Mouse (Mus musculus) MEL (cell line): ENCODE measurements at regions not wholly inside any gene's neighbourhood (a gene's known extent, or its start where the extent isn't known, plus 50 kb on each side); places are given as distances from the start of the nearest gene placed in this dataset.

ENCODE experiments used
- DNase-seq: peaks from one replicate; pipeline ENCODE4 v3.0.0; 2011; ENCODE audit warnings: low read depth, low spot score
- H3K27ac ChIP-seq: 2 replicates; pipeline ENCODE4 v1.5.1; 2012; ENCODE audit warnings: low read depth, mild to moderate bottlenecking, control low read depth, low read length, moderate library complexity; ENCODE audit not compliant: control insufficient read depth
- H3K27me3 ChIP-seq, 2 experiments: fragments of 150-350 bp in 1 of 2; sonication (generic) in 1 of 2; 2 replicates each; pipeline ENCODE4 v1.6.1; 2012; ENCODE audit warnings: low read length in 2 of 2, mild to moderate bottlenecking in 2 of 2, improper control_type of control experiment in 1 of 2, moderate library complexity in 1 of 2; ENCODE audit not compliant: insufficient read depth in 2 of 2, control insufficient read depth in 1 of 2
- H3K36me3 ChIP-seq, 2 experiments: 2 replicates each; pipeline ENCODE4 v1.6.1; 2012 to 2014; ENCODE audit warnings: low read length in 2 of 2, improper control_type of control experiment in 1 of 2, inconsistent platforms in 1 of 2, mild to moderate bottlenecking in 1 of 2; ENCODE audit not compliant: insufficient read depth in 2 of 2, control insufficient read depth in 1 of 2
- H3K4me1 ChIP-seq, 2 experiments: fragments of 150-350 bp in 1 of 2; sonication (generic) in 1 of 2; 2 replicates each; pipeline ENCODE4 v1.6.1; 2012; ENCODE audit warnings: low read length in 2 of 2, improper control_type of control experiment in 1 of 2, mild to moderate bottlenecking in 1 of 2; ENCODE audit not compliant: insufficient read depth in 2 of 2, control insufficient read depth in 1 of 2
- H3K4me3 ChIP-seq, 2 experiments: fragments of 150-350 bp in 1 of 2; sonication (generic) in 1 of 2; 2 replicates each; pipeline ENCODE4 v1.5.1; 2012; ENCODE audit warnings: low read depth in 2 of 2, low read length in 2 of 2, mild to moderate bottlenecking in 2 of 2, moderate library complexity in 2 of 2, control low read depth in 1 of 2, improper control_type of control experiment in 1 of 2; ENCODE audit not compliant: control insufficient read depth in 1 of 2, insufficient read depth in 1 of 2
- H3K79me2 ChIP-seq: 2 replicates; pipeline ENCODE4 v1.6.1; 2012; ENCODE audit warnings: mild to moderate bottlenecking, low read length, moderate library complexity; ENCODE audit not compliant: control insufficient read depth, poor library complexity, insufficient read depth
- H3K9ac ChIP-seq: 2 replicates; pipeline ENCODE4 v1.6.1; 2012; ENCODE audit warnings: low read depth, mild to moderate bottlenecking, control low read depth, low read length, moderate library complexity; ENCODE audit not compliant: control insufficient read depth, poor library complexity, severe bottlenecking
- H3K9me3 ChIP-seq: fragments of 150-350 bp; sonication (generic); replicated peaks from 2 replicates; pipeline ENCODE4 v1.6.1; 2012; ENCODE audit warnings: mild to moderate bottlenecking, low read length, improper control_type of control experiment, moderate library complexity; ENCODE audit not compliant: insufficient read depth
- CHD2 ChIP-seq: IDR thresholded peaks from 2 replicates; pipeline ENCODE4 v1.6.1; 2011; ENCODE audit warnings: low read length, improper control_type of control experiment
- CTCF ChIP-seq, 3 experiments: IDR thresholded peaks in 2 of 3; conservative IDR thresholded peaks in 1 of 3; 2 replicates each; pipeline ENCODE4 v1.5.1; 2011 to 2012; ENCODE audit warnings: low read length in 3 of 3, low read depth in 2 of 3, mild to moderate bottlenecking in 2 of 3, improper control_type of control experiment in 1 of 3, inconsistent platforms in 1 of 3, mixed read lengths in 1 of 3, moderate library complexity in 1 of 3; ENCODE audit not compliant: control insufficient read depth in 1 of 3, insufficient read depth in 1 of 3, poor library complexity in 1 of 3, severe bottlenecking in 1 of 3
- E2F4 ChIP-seq: IDR thresholded peaks from 2 replicates; pipeline ENCODE4 v1.6.1; 2011; ENCODE audit warnings: low read depth, low read length, improper control_type of control experiment, borderline replicate concordance
- GATA1 ChIP-seq: IDR thresholded peaks from 2 replicates; pipeline ENCODE4 v1.6.1; 2011; ENCODE audit warnings: low read depth, low read length, improper control_type of control experiment
- KAT2A ChIP-seq: conservative IDR thresholded peaks from 2 replicates; pipeline ENCODE4 v1.6.1; 2012; ENCODE audit warnings: low read depth, low read length, improper control_type of control experiment, inconsistent platforms
- MAFK ChIP-seq: IDR thresholded peaks from 2 replicates; pipeline ENCODE4 v1.6.1; 2011; ENCODE audit warnings: low read depth, mild to moderate bottlenecking, low read length, improper control_type of control experiment, borderline replicate concordance
- MAX ChIP-seq: IDR thresholded peaks from 2 replicates; pipeline ENCODE4 v1.6.1; 2011; ENCODE audit warnings: low read length, improper control_type of control experiment
- MEF2A ChIP-seq: IDR thresholded peaks from 2 replicates; pipeline ENCODE4 v1.6.1; 2014; ENCODE audit warnings: low read depth, mild to moderate bottlenecking, inconsistent platforms, low read length, improper control_type of control experiment; ENCODE audit not compliant: poor library complexity, insufficient replicate concordance, severe bottlenecking; ENCODE audit errors: extremely low read depth
- MXI1 ChIP-seq: IDR thresholded peaks from 2 replicates; pipeline ENCODE4 v1.6.1; 2011; ENCODE audit warnings: mild to moderate bottlenecking, low read depth, low read length, improper control_type of control experiment
- NRF1 ChIP-seq: IDR thresholded peaks from 2 replicates; pipeline ENCODE4 v1.6.1; 2014; ENCODE audit warnings: low read depth, mild to moderate bottlenecking, inconsistent platforms, low read length, improper control_type of control experiment, moderate library complexity; ENCODE audit not compliant: poor library complexity, insufficient read depth, severe bottlenecking
- POLR2AphosphoS2 ChIP-seq: IDR thresholded peaks from 2 replicates; pipeline ENCODE4 v1.6.1; 2011; ENCODE audit warnings: low read length, improper control_type of control experiment
- POLR2AphosphoS5 ChIP-seq: IDR thresholded peaks from 2 replicates; pipeline ENCODE4 v1.6.1; 2012; ENCODE audit warnings: low read depth, borderline replicate concordance, mild to moderate bottlenecking, inconsistent platforms, low read length, moderate library complexity, mixed read lengths
- RCOR1 ChIP-seq: IDR thresholded peaks from 2 replicates; pipeline ENCODE4 v1.6.1; 2012; ENCODE audit warnings: low read depth, mild to moderate bottlenecking, inconsistent platforms, low read length, improper control_type of control experiment
- TBP ChIP-seq: IDR thresholded peaks from 2 replicates; pipeline ENCODE4 v1.8.0; 2011; ENCODE audit warnings: low read depth, low read length, improper control_type of control experiment
- UBTF ChIP-seq: IDR thresholded peaks from 2 replicates; pipeline ENCODE4 v1.6.1; 2012; ENCODE audit warnings: low read depth, mild to moderate bottlenecking, inconsistent platforms, low read length, improper control_type of control experiment, moderate library complexity, borderline replicate concordance; ENCODE audit not compliant: insufficient read depth
- USF1 ChIP-seq: IDR thresholded peaks from 2 replicates; pipeline ENCODE4 v1.6.1; 2014; ENCODE audit warnings: low read depth, mild to moderate bottlenecking, inconsistent platforms, low read length, improper control_type of control experiment, moderate library complexity
- ZC3H11A ChIP-seq: IDR thresholded peaks from 2 replicates; pipeline ENCODE4 v1.6.1; 2012; ENCODE audit warnings: low read depth, mild to moderate bottlenecking, inconsistent platforms, low read length, improper control_type of control experiment

GRCm38 (mm10) chr1:120846146-120846545 lies 243.9 kb downstream of the En1 start:
- Histone ChIP-seq H3K36me3 (no peaks in the 10 kb centered on the region), H3K9me3 (no peaks in the 10 kb centered on the region), H3K79me2 (no peaks in the 10 kb centered on the region), H3K4me3 (no peak overlapping the region), H3K27me3 (no peaks in the 10 kb centered on the region; a peak in 1 of 4 replicates), H3K4me1 (no peaks in the 10 kb centered on the region), H3K27ac (no peak overlapping the region), H3K9ac (no peak overlapping the region)
- DNase-seq = no peak
- TF ChIP-seq RCOR1 = no peak

- H3K27me3 ChIP-seq = no peaks in the 10 kb centered on the region; a peak in 1 of 4 replicates
- H3K79me2 ChIP-seq = no peaks in the 10 kb centered on the region
- no peaks in the 10 kb centered on the region for H3K4me1 ChIP-seq
- no peak overlapping the region for H3K4me3 ChIP-seq
- no peak overlapping the region for H3K9ac ChIP-seq
- DNase-seq = no peak
- no peak overlapping the region for H3K27ac ChIP-seq
- H3K9me3 ChIP-seq = no peaks in the 10 kb centered on the region
- TF ChIP-seq POLR2AphosphoS2 (no peak), MEF2A (no peak), ZC3H11A (no peak)
- H3K36me3 ChIP-seq = no peaks in the 10 kb centered on the region
Observed at GRCm38 (mm10) chr1:120851860-120852503, 249.8 kb downstream of the En1 start.

- H3K4me3 ChIP-seq = no peak overlapping the region
- TF ChIP-seq RCOR1 = no peak
- TF ChIP-seq CTCF (IDR thresholded peaks at IDR 0.05 in 2 of 3, conservative IDR thresholded peaks at IDR 0.05 in 1 of 3; ENCODE audit: control insufficient read depth in 1 of 3, insufficient read depth in 1 of 3, low read depth in 2 of 3, low read length in 3 of 3, poor library complexity in 1 of 3, severe bottlenecking in 1 of 3) = no peak
- TF ChIP-seq MAX = no peak
- no peak for TF ChIP-seq MAFK
- TF ChIP-seq NRF1 = no peak
- no peak for TF ChIP-seq GATA1
- TF ChIP-seq E2F4 = no peak
- TF ChIP-seq KAT2A = no peak
- TF ChIP-seq TBP = no peak
- TF ChIP-seq USF1 = no peak
- TF ChIP-seq POLR2AphosphoS5 = no peak
- TF ChIP-seq CHD2 = no peak
- TF ChIP-seq UBTF = no peak
- no peak for TF ChIP-seq MXI1
- TF ChIP-seq, all 39 proteins: peak for 0
- Histone ChIP-seq H3K4me1 (no peaks in the 10 kb centered on the region), H3K9ac (no peak overlapping the region), H3K27me3 (no peaks in the 10 kb centered on the region), H3K36me3 (no peaks in the 10 kb centered on the region), H3K79me2 (no peaks in the 10 kb centered on the region), H3K27ac (no peak overlapping the region), H3K9me3 (no peaks in the 10 kb centered on the region)
- no peak for DNase-seq
Observed at GRCm38 (mm10) chr1:120857566-120857965, 255.3 kb downstream of the En1 start.
